In genomic region chr7:75427322-75427721, GRCm38 (mm10) we compare ENCODE assay signal across 9 mouse cellular contexts. TPM values are rescaled to one million over a fixed set of nuclear protein-coding genes. Genes with fewer than 3 reads are reported as not detected.
A peak's percentile ranks its signal among the peaks of the same experiment; 100 is the strongest.
DNase-seq lines count a peak whose midpoint lies in the region; ATAC-seq lines count a peak whose summit lies in the region.
"Had no signal": no experiment of that assay in that cellular context is flagged by ENCODE, and none has a peak within 500 bp of the region (broad histone marks: within the 10 kb centered on the region; RNA-seq: fewer than 3 reads in every experiment).

No protein-coding gene starts in this region.

- H3K9ac ChIP-seq in intestine, embryonic 15.5 days, result no peak overlapping the region
- H3K9ac ChIP-seq in hindbrain, embryonic 11.5 days (ENCODE audit: low read depth, low read length), result no peak overlapping the region
- H3K9ac ChIP-seq: neural tube, embryonic 12.5 days had no signal

- no peak for ATAC-seq in cerebellum, adult (ENCODE audit: insufficient number of reproducible peaks, low FRiP score, low TSS enrichment)
- ATAC-seq in intestine, embryonic 15.5 days, result peak; percentile 87
- no peak for ATAC-seq in hindbrain, embryonic 11.5 days (ENCODE audit: low FRiP score)

- WGBS in intestine, embryonic 15.5 days, result 23% methylated on average over 4 of the region's 4 CpGs
- WGBS in hindbrain, embryonic 11.5 days, result 84% methylated on average over 4 of the region's 4 CpGs

- H3K9me3 ChIP-seq in intestine, embryonic 15.5 days, result no peaks in the 10 kb centered on the region
- no peaks in the 10 kb centered on the region for H3K9me3 ChIP-seq in hindbrain, embryonic 11.5 days (ENCODE audit: control insufficient read depth, low read length)
- H3K9me3 ChIP-seq: neural tube, embryonic 12.5 days had no signal

- H3K27ac ChIP-seq in intestine, embryonic 15.5 days, result no peak overlapping the region
- no peak overlapping the region for H3K27ac ChIP-seq in hindbrain, embryonic 11.5 days (ENCODE audit: low read depth, low read length)
- H3K27ac ChIP-seq: neural tube, embryonic 12.5 days had no signal

- H3K36me3 ChIP-seq in intestine, embryonic 15.5 days, result no peaks in the 10 kb centered on the region
- H3K36me3 ChIP-seq in hindbrain, embryonic 11.5 days (ENCODE audit: control insufficient read depth, insufficient read depth, low read length), result no peaks in the 10 kb centered on the region
- H3K36me3 ChIP-seq: neural tube, embryonic 12.5 days had no signal

- no peaks in the 10 kb centered on the region for H3K4me1 ChIP-seq in intestine, embryonic 15.5 days (replicated peaks)
- H3K4me1 ChIP-seq in hindbrain, embryonic 11.5 days (replicated peaks; ENCODE audit: control insufficient read depth, insufficient read depth, low read length), result no peaks in the 10 kb centered on the region
- H3K4me1 ChIP-seq: neural tube, embryonic 12.5 days had no signal

- DNase-seq in cerebellum, adult 11-12 months, result peak; percentile 4
- peak; percentile 6 to 21 for DNase-seq in cerebellum, postnatal 14 days
- peak; percentile 84 for DNase-seq in skeletal muscle tissue, adult 2 months (ENCODE audit: low read depth, low spot score)
- DNase-seq in spleen, adult 18-20 months, result no peak
- DNase-seq in hindbrain, embryonic 11.5 days (ENCODE audit: low spot score), result no peak
- DNase-seq in layer of hippocampus, postnatal 25 days (ENCODE audit: extremely low spot score in 1 of 2, low spot score in 1 of 2), result no peak

- no peaks in the 10 kb centered on the region for H3K27me3 ChIP-seq in intestine, embryonic 15.5 days (replicated peaks)
- no peaks in the 10 kb centered on the region for H3K27me3 ChIP-seq in hindbrain, embryonic 11.5 days (ENCODE audit: control insufficient read depth, insufficient read depth, low read length)
- H3K27me3 ChIP-seq: neural tube, embryonic 12.5 days had no signal

- H3K4me2 ChIP-seq in intestine, embryonic 15.5 days (replicated peaks), result no peak overlapping the region
- H3K4me2 ChIP-seq in hindbrain, embryonic 11.5 days (replicated peaks; ENCODE audit: low read depth, low read length), result no peak overlapping the region
- H3K4me2 ChIP-seq: neural tube, embryonic 12.5 days had no signal

- no peak overlapping the region for H3K4me3 ChIP-seq in intestine, embryonic 15.5 days (replicated peaks)
- no peak overlapping the region for H3K4me3 ChIP-seq in hindbrain, embryonic 11.5 days (ENCODE audit: low read depth, low read length)
- H3K4me3 ChIP-seq: neural tube, embryonic 12.5 days had no signal

RNA-seq across cellular contexts. Expression of gene Akap13, which starts 28.0 kb away (rescaled TPM):
- polyA plus RNA-seq in intestine, embryonic 15.5 days (2015; fragmentation: Nextera tagmentation; extraction: Ambion mirVana), result 29.4 and 31.2 TPM in 2 replicates
- polyA plus RNA-seq in hindbrain, embryonic 11.5 days (2014; fragmentation: Nextera tagmentation; extraction: Ambion mirVana), result 25.0 and 32.1 TPM in 2 replicates
- total RNA-seq in layer of hippocampus, postnatal 25 days (2021), result 10 to 100 TPM; 54.0 to 70.8 TPM

Comparison
In these comparisons a context has a peak if more than half of its experiments do, and no peak if none do; other contexts are left out.
1. DNase-seq: peak in cerebellum, adult 11-12 months (single experiment), cerebellum, postnatal 14 days (2 of 2) and skeletal muscle tissue, adult 2 months (single experiment); none in spleen, adult 18-20 months (0 of 2), hindbrain, embryonic 11.5 days (single experiment) and layer of hippocampus, postnatal 25 days (0 of 2).